Mouse (Mus musculus) midbrain, embryonic 12.5 days (tissue): ENCODE measurements around the gene Rtn4rl1. TPM values are rescaled to one million over a fixed set of nuclear protein-coding genes. Genes with fewer than 3 reads are reported as not detected.

Experiments
- ATAC-seq: fragments of 200-750 bp; cut with Nextera tagmentation; 2 replicates; pipeline ENCODE4 v1.8.0; 2017; ENCODE audit warnings: low read depth, moderate TSS enrichment, moderate library complexity; ENCODE audit not compliant: low FRiP score
- H3K27ac ChIP-seq: fragments of 300-500 bp; sonication (generic); replicated peaks from 2 replicates; pipeline ENCODE4 v1.5.1; 2016; ENCODE audit warnings: mild to moderate bottlenecking
- H3K27me3 ChIP-seq: fragments of 300-500 bp; sonication (generic); 2 replicates; pipeline ENCODE4 v1.6.1; 2016; ENCODE audit warnings: mild to moderate bottlenecking
- H3K36me3 ChIP-seq: fragments of 300-500 bp; sonication (generic); 2 replicates; pipeline ENCODE4 v1.6.1; 2016
- H3K4me1 ChIP-seq: fragments of 300-500 bp; sonication (generic); 2 replicates; pipeline ENCODE4 v1.6.1; 2016
- H3K4me2 ChIP-seq: fragments of 300-500 bp; sonication (generic); replicated peaks from 2 replicates; pipeline ENCODE4 v1.6.1; 2016; ENCODE audit warnings: mild to moderate bottlenecking, moderate library complexity
- H3K4me3 ChIP-seq: fragments of 300-500 bp; sonication (generic); 2 replicates; pipeline ENCODE4 v1.5.1; 2016; ENCODE audit warnings: mild to moderate bottlenecking
- H3K9ac ChIP-seq: fragments of 300-500 bp; sonication (generic); replicated peaks from 2 replicates; pipeline ENCODE4 v1.6.1; 2016; ENCODE audit warnings: mild to moderate bottlenecking, moderate library complexity
- H3K9me3 ChIP-seq: fragments of 300-500 bp; sonication (generic); 2 replicates; pipeline ENCODE4 v1.6.1; 2016; ENCODE audit warnings: mild to moderate bottlenecking
- WGBS: fragments of 180-500 bp; shearing (Covaris S2); methylation state at CpG from one replicate; pipeline ENCODE4 v1.1.7; 2016; 5-methylcytosine and 5-hydroxymethylcytosine counted together
- polyA plus RNA-seq: library from polyadenylated mRNA; unstranded; fragments of >200 nt; fragmentation: Nextera tagmentation; extraction: Ambion mirVana; gene quantifications from 2 replicates; pipeline ENCODE4 v1.2.1, GENCODE M21; 2016

Rtn4rl1 gene
- polyA plus RNA-seq, 1 experiment from 2014 or later = 9.3 TPM

GRCm38 (mm10) chr11:75249588-75249987 lies 56.0 kb downstream of the Rtn4rl1 start:
- Histone ChIP-seq H3K36me3 (no peaks in the 10 kb centered on the region), H3K4me2 (no peak overlapping the region), H3K9ac (no peak overlapping the region), H3K27ac (no peak overlapping the region), H3K9me3 (no peaks in the 10 kb centered on the region), H3K27me3 (no peaks in the 10 kb centered on the region), H3K4me3 (no peak overlapping the region), H3K4me1 (peaks cover 23% of the 10 kb centered on the region)
- ATAC-seq = no peak
- 84% methylated on average over 9 of the region's 9 CpGs for WGBS

- Histone ChIP-seq H3K27ac (no peak overlapping the region), H3K9ac (no peak overlapping the region), H3K27me3 (no peaks in the 10 kb centered on the region), H3K9me3 (no peaks in the 10 kb centered on the region), H3K36me3 (no peaks in the 10 kb centered on the region), H3K4me1 (peaks cover 11% of the 10 kb centered on the region; the same call in 1 of the 2 replicates), H3K4me2 (no peak overlapping the region), H3K4me3 (no peak overlapping the region)
- no peak for ATAC-seq
- 80% methylated on average over 4 of the region's 4 CpGs for WGBS
Measured at GRCm38 (mm10) chr11:75251006-75251512, 57.5 kb downstream of the Rtn4rl1 start.

GRCm38 (mm10) chr11:75251557-75252070 lies 58.0 kb downstream of the Rtn4rl1 start:
- H3K27ac ChIP-seq = no peak overlapping the region
- no peak for ATAC-seq

GRCm38 (mm10) chr11:75254252-75254912 lies 60.8 kb downstream of the Rtn4rl1 start:
- Histone ChIP-seq H3K27ac (no peak overlapping the region), H3K9me3 (no peaks in the 10 kb centered on the region), H3K4me3 (no peak overlapping the region), H3K4me1 (peaks cover 4% of the 10 kb centered on the region; the same call in 1 of the 2 replicates), H3K36me3 (no peaks in the 10 kb centered on the region), H3K27me3 (no peaks in the 10 kb centered on the region), H3K9ac (no peak overlapping the region), H3K4me2 (no peak overlapping the region)
- no peak for ATAC-seq
- WGBS = 73% methylated on average over 13 of the region's 13 CpGs

More at GRCm38 (mm10) chr11:75251557-75252070, 58.0 kb downstream of the Rtn4rl1 start:
- Histone ChIP-seq H3K9ac (no peak overlapping the region), H3K4me1 (peaks cover 9% of the 10 kb centered on the region; the same call in 1 of the 2 replicates), H3K27me3 (no peaks in the 10 kb centered on the region), H3K36me3 (no peaks in the 10 kb centered on the region), H3K4me2 (no peak overlapping the region), H3K9me3 (no peaks in the 10 kb centered on the region), H3K4me3 (no peak overlapping the region)
- WGBS = 37% methylated on average over 7 of the region's 7 CpGs

- H3K9me3 ChIP-seq = no peaks in the 10 kb centered on the region
- 89% methylated on average over 5 of the region's 5 CpGs for WGBS
Measured at GRCm38 (mm10) chr11:75255330-75255729, 61.7 kb downstream of the Rtn4rl1 start.

GRCm38 (mm10) chr11:75257056-75257648 lies 63.6 kb downstream of the Rtn4rl1 start:
- H3K4me1 ChIP-seq = peaks cover 20% of the 10 kb centered on the region
- ATAC-seq = no peak
- no peaks in the 10 kb centered on the region for H3K36me3 ChIP-seq
- 79% methylated on average over 4 of the region's 4 CpGs for WGBS
- no peak overlapping the region for H3K27ac ChIP-seq
- no peaks in the 10 kb centered on the region for H3K27me3 ChIP-seq
- no peak overlapping the region for H3K4me2 ChIP-seq
- H3K9me3 ChIP-seq = no peaks in the 10 kb centered on the region
- H3K4me3 ChIP-seq = no peak overlapping the region
- no peak overlapping the region for H3K9ac ChIP-seq

More at GRCm38 (mm10) chr11:75255330-75255729, 61.7 kb downstream of the Rtn4rl1 start:
- peaks cover 9% of the 10 kb centered on the region for H3K4me1 ChIP-seq
- no peak overlapping the region for H3K4me3 ChIP-seq
- no peak overlapping the region for H3K9ac ChIP-seq
- no peak overlapping the region for H3K27ac ChIP-seq
- H3K4me2 ChIP-seq = no peak overlapping the region
- ATAC-seq = no peak
- no peaks in the 10 kb centered on the region for H3K36me3 ChIP-seq
- H3K27me3 ChIP-seq = no peaks in the 10 kb centered on the region

GRCm38 (mm10) chr11:75259416-75259815 lies 65.8 kb downstream of the Rtn4rl1 start:
- WGBS = 77% methylated on average over 6 of the region's 6 CpGs
- ATAC-seq = no peak

GRCm38 (mm10) chr11:75259996-75260561 lies 66.5 kb downstream of the Rtn4rl1 start:
- Histone ChIP-seq H3K4me1 (peaks cover 41% of the 10 kb centered on the region), H3K36me3 (no peaks in the 10 kb centered on the region), H3K4me2 (no peak overlapping the region), H3K9ac (no peak overlapping the region), H3K9me3 (no peaks in the 10 kb centered on the region), H3K27me3 (no peaks in the 10 kb centered on the region), H3K27ac (peak overlapping the region; percentile 3), H3K4me3 (no peak overlapping the region)
- 64% methylated on average over 10 of the region's 10 CpGs for WGBS
- no peak for ATAC-seq

More at GRCm38 (mm10) chr11:75259416-75259815, 65.8 kb downstream of the Rtn4rl1 start:
- H3K36me3 ChIP-seq = no peaks in the 10 kb centered on the region
- H3K4me3 ChIP-seq = no peak overlapping the region
- H3K27me3 ChIP-seq = no peaks in the 10 kb centered on the region
- no peak overlapping the region for H3K9ac ChIP-seq
- no peak overlapping the region for H3K4me2 ChIP-seq
- no peak overlapping the region for H3K27ac ChIP-seq
- H3K4me1 ChIP-seq = peaks cover 41% of the 10 kb centered on the region
- H3K9me3 ChIP-seq = no peaks in the 10 kb centered on the region

- H3K27me3 ChIP-seq = no peaks in the 10 kb centered on the region
- H3K4me2 ChIP-seq = no peak overlapping the region
- H3K9ac ChIP-seq = no peak overlapping the region
- peaks cover 41% of the 10 kb centered on the region for H3K4me1 ChIP-seq
- H3K9me3 ChIP-seq = no peaks in the 10 kb centered on the region
- no peak overlapping the region for H3K27ac ChIP-seq
- no peak for ATAC-seq
- no peaks in the 10 kb centered on the region for H3K36me3 ChIP-seq
- WGBS = 93% methylated on average over 2 of the region's 2 CpGs
- no peak overlapping the region for H3K4me3 ChIP-seq
Measured at GRCm38 (mm10) chr11:75261016-75261415, 67.4 kb downstream of the Rtn4rl1 start.

GRCm38 (mm10) chr11:75261730-75262129 lies 68.1 kb downstream of the Rtn4rl1 start:
- Histone ChIP-seq H3K4me2 (no peak overlapping the region), H3K9me3 (no peaks in the 10 kb centered on the region), H3K4me3 (no peak overlapping the region), H3K36me3 (no peaks in the 10 kb centered on the region), H3K4me1 (peaks cover 41% of the 10 kb centered on the region), H3K27me3 (no peaks in the 10 kb centered on the region), H3K27ac (no peak overlapping the region), H3K9ac (no peak overlapping the region)
- 85% methylated on average over 4 of the region's 4 CpGs for WGBS
- ATAC-seq = no peak

GRCm38 (mm10) chr11:75262181-75262580 lies 68.6 kb downstream of the Rtn4rl1 start:
- H3K36me3 ChIP-seq = no peaks in the 10 kb centered on the region
- peaks cover 41% of the 10 kb centered on the region for H3K4me1 ChIP-seq
- no peak overlapping the region for H3K4me3 ChIP-seq
- no peaks in the 10 kb centered on the region for H3K27me3 ChIP-seq
- 92% methylated on average over 3 of the region's 3 CpGs for WGBS
- no peaks in the 10 kb centered on the region for H3K9me3 ChIP-seq
- no peak overlapping the region for H3K9ac ChIP-seq
- no peak for ATAC-seq
- H3K4me2 ChIP-seq = no peak overlapping the region
- no peak overlapping the region for H3K27ac ChIP-seq

- H3K9me3 ChIP-seq = no peaks in the 10 kb centered on the region
- WGBS = 47% methylated on average over 5 of the region's 5 CpGs
- H3K4me3 ChIP-seq = no peak overlapping the region
- peak overlapping the region; percentile 67; the same call in 1 of the 2 replicates for H3K27ac ChIP-seq
- peaks cover 41% of the 10 kb centered on the region for H3K4me1 ChIP-seq
- H3K9ac ChIP-seq = no peak overlapping the region
- no peak overlapping the region for H3K4me2 ChIP-seq
- H3K36me3 ChIP-seq = no peaks in the 10 kb centered on the region
- no peaks in the 10 kb centered on the region for H3K27me3 ChIP-seq
- ATAC-seq = no peak
Measured at GRCm38 (mm10) chr11:75262791-75263190, 69.2 kb downstream of the Rtn4rl1 start.
